Comparison of ENCODE assay signal across 13 mouse cellular contexts in genomic region chr16:34711481-34711880, GRCm38 (mm10). TPM values are rescaled to one million over a fixed set of nuclear protein-coding genes. Genes with fewer than 3 reads are reported as not detected.
DNase-seq lines count a peak whose midpoint lies in the region; ATAC-seq and TF ChIP-seq lines count a peak whose summit lies in the region.
"Had no signal": no experiment of that assay in that cellular context is flagged by ENCODE, and none has a peak within 500 bp of the region (broad histone marks: within the 10 kb centered on the region; RNA-seq: fewer than 3 reads in every experiment).

No protein-coding gene starts in this region.

- intact Hi-C loops in heart, adult 2 months (cut with DNase I): no loop called here

- WGBS in heart, adult 2 months: 69% methylated on average over 3 of the region's 3 CpGs
- WGBS in lung, embryonic 14.5 days: 64% methylated on average over 3 of the region's 3 CpGs

- no peak overlapping the region for H3K4me2 ChIP-seq in lung, embryonic 14.5 days
- H3K4me2 ChIP-seq: midbrain, embryonic 12.5 days had no signal

- no peaks in the 10 kb centered on the region for H3K36me3 ChIP-seq in heart, adult 2 months (ENCODE audit: control insufficient read depth, insufficient read depth, low read length)
- peaks cover 24% of the 10 kb centered on the region for H3K36me3 ChIP-seq in lung, embryonic 14.5 days (ENCODE audit: insufficient read depth)

- TF ChIP-seq POLR2A in heart, adult 2 months (IDR thresholded peaks at IDR 0.05; ENCODE audit: insufficient read depth, low read depth, low read length): no peak

- no peaks in the 10 kb centered on the region for H3K27me3 ChIP-seq in heart, adult 2 months (ENCODE audit: control insufficient read depth, insufficient read depth, low read length)
- H3K27me3 ChIP-seq in lung, embryonic 14.5 days (ENCODE audit: insufficient read depth, low read length): no peaks in the 10 kb centered on the region
- H3K27me3 ChIP-seq: midbrain, embryonic 12.5 days had no signal

- H3K9me3 ChIP-seq in lung, embryonic 14.5 days (ENCODE audit: low read depth, low read length): no peaks in the 10 kb centered on the region
- H3K9me3 ChIP-seq: G1E; midbrain, embryonic 12.5 days had no signal

- peaks cover under 1% of the 10 kb centered on the region; the same call in 1 of the 2 replicates for H3K4me1 ChIP-seq in heart, adult 2 months (ENCODE audit: control insufficient read depth, insufficient read depth, low read length)
- no peaks in the 10 kb centered on the region for H3K4me1 ChIP-seq in lung, embryonic 14.5 days (ENCODE audit: insufficient read depth)
- H3K4me1 ChIP-seq: midbrain, embryonic 12.5 days had no signal

- TF ChIP-seq CTCF in heart, adult 2 months (IDR thresholded peaks at IDR 0.05): peak; percentile 72
- TF ChIP-seq CTCF in lung, embryonic 14.5 days (IDR thresholded peaks at IDR 0.05; ENCODE audit: low read depth): peak; percentile 64

- H3K27ac ChIP-seq in heart, adult 2 months: no peak overlapping the region
- H3K27ac ChIP-seq in lung, embryonic 14.5 days (ENCODE audit: low read depth): no peak overlapping the region
- H3K27ac ChIP-seq: midbrain, embryonic 12.5 days had no signal

- H3K4me3 ChIP-seq in heart, adult 2 months: no peak overlapping the region
- H3K4me3 ChIP-seq in lung, embryonic 14.5 days (ENCODE audit: low read depth, low read length): no peak overlapping the region
- H3K4me3 ChIP-seq: erythroblast, embryonic 14.5 days; midbrain, embryonic 12.5 days had no signal

- no peaks in the 10 kb centered on the region for H3K79me2 ChIP-seq in heart, adult 2 months (replicated peaks; ENCODE audit: control insufficient read depth, insufficient read depth, low read length)

- no peak overlapping the region for H3K9ac ChIP-seq in heart, adult 2 months (ENCODE audit: low read depth, low read length)
- no peak overlapping the region for H3K9ac ChIP-seq in lung, embryonic 14.5 days
- H3K9ac ChIP-seq: midbrain, embryonic 12.5 days had no signal

- no peak for TF ChIP-seq EP300 in heart, adult 2 months (IDR thresholded peaks at IDR 0.05; ENCODE audit: insufficient read depth, low read depth, low read length)

- no peak for ATAC-seq in lung, embryonic 14.5 days (ENCODE audit: insufficient read depth)

- no peak for DNase-seq in heart, adult 2 months
- no peak for DNase-seq in heart, postnatal 4 days
- DNase-seq in lung, embryonic 14.5 days: peak; percentile 66
- DNase-seq in lung, postnatal 4 days: no peak
- DNase-seq in brain, adult 2 months (ENCODE audit: low read depth, low spot score): peak; percentile 59
- peak; percentile 14 for DNase-seq in naive thymus-derived CD4-positive, alpha-beta T cell, adult 2 months (ENCODE audit: low read depth)
- no peak for DNase-seq in gastrocnemius, adult 8-10 months (ENCODE audit: low spot score in 2 of 2)
- no peak for DNase-seq in right cerebral cortex, postnatal 14 days
- DNase-seq: kidney, adult 8-10 months; thymus, adult 2 months had no signal

RNA-seq across cellular contexts. Expression of gene Ccdc14, which starts 21.1 kb away (rescaled TPM):
- 1 to 10 TPM; 2.4 to 2.8 TPM for total RNA-seq in heart, adult 2 months (2021)
- 1.3 and 2.2 TPM in 2 replicates for polyA plus RNA-seq in heart, adult 2 months (2012; rRNA removed)
- 1 to 10 TPM; 8.0 to 8.5 TPM for total RNA-seq in heart, postnatal 4 days (2021)
- polyA plus RNA-seq in lung, embryonic 14.5 days (2014; fragmentation: Nextera tagmentation; extraction: Ambion mirVana): 10.0 and 10.1 TPM in 2 replicates
- 1 to 10 TPM; 1.5 to 2.4 (median 2.2) TPM for total RNA-seq in gastrocnemius, adult 8-10 months (2022)

RNA-seq across cellular contexts. Expression of gene Mylk, which starts 33.5 kb away (rescaled TPM):
- total RNA-seq in heart, adult 2 months (2021): 10 to 100 TPM; 32.9 to 42.3 TPM
- polyA plus RNA-seq in heart, adult 2 months (2012; rRNA removed): 23.1 and 28.3 TPM in 2 replicates
- total RNA-seq in heart, postnatal 4 days (2021): 10 to 100 TPM; 32.0 to 34.4 TPM
- polyA plus RNA-seq in lung, embryonic 14.5 days (2014; fragmentation: Nextera tagmentation; extraction: Ambion mirVana): 117 and 122 TPM in 2 replicates
- 10 to 100 TPM; 13.7 to 24.6 (median 18.8) TPM for total RNA-seq in gastrocnemius, adult 8-10 months (2022)
- polyA plus RNA-seq: erythroblast, embryonic 14.5 days; G1E had no signal

Comparison
In these comparisons a context has a peak if more than half of its experiments do, and no peak if none do; other contexts are left out.
1. DNase-seq: peak in lung, embryonic 14.5 days (single experiment), brain, adult 2 months (single experiment) and naive thymus-derived CD4-positive, alpha-beta T cell, adult 2 months (single experiment); none in heart, adult 2 months (0 of 2), heart, postnatal 4 days (single experiment), lung, postnatal 4 days (0 of 2), gastrocnemius, adult 8-10 months (0 of 2) and right cerebral cortex, postnatal 14 days (single experiment).